Mouse (Mus musculus) stomach, embryonic 15.5 days (tissue): ENCODE measurements at regions not wholly inside any gene's neighbourhood (a gene's known extent, or its start where the extent isn't known, plus 50 kb on each side); places are given as distances from the start of the nearest gene placed in this dataset.

Experiments
- ATAC-seq: fragments of 200-750 bp; cut with Nextera tagmentation; 2 replicates; pipeline ENCODE4 v1.8.0; 2017; ENCODE audit warnings: low read depth, moderate number of reproducible peaks, moderate TSS enrichment; ENCODE audit not compliant: insufficient read depth, low FRiP score
- H3K27ac ChIP-seq: fragments of 300-500 bp; sonication (generic); 2 replicates; pipeline ENCODE4 v1.5.1; 2015; ENCODE audit warnings: mild to moderate bottlenecking, inconsistent platforms
- H3K27me3 ChIP-seq: fragments of 300-500 bp; sonication (generic); replicated peaks from 2 replicates; pipeline ENCODE4 v1.6.1; 2015; ENCODE audit warnings: inconsistent platforms
- H3K36me3 ChIP-seq: fragments of 300-500 bp; sonication (generic); 2 replicates; pipeline ENCODE4 v1.6.1; 2015; ENCODE audit warnings: inconsistent platforms
- H3K4me1 ChIP-seq: fragments of 300-500 bp; sonication (generic); 2 replicates; pipeline ENCODE4 v1.6.1; 2015; ENCODE audit warnings: inconsistent platforms
- H3K4me2 ChIP-seq: fragments of 300-500 bp; sonication (generic); 2 replicates; pipeline ENCODE4 v1.6.1; 2015; ENCODE audit warnings: mild to moderate bottlenecking, inconsistent platforms
- H3K4me3 ChIP-seq: fragments of 300-500 bp; sonication (generic); replicated peaks from 2 replicates; pipeline ENCODE4 v1.5.1; 2015; ENCODE audit warnings: inconsistent platforms
- H3K9ac ChIP-seq: fragments of 300-500 bp; sonication (generic); 2 replicates; pipeline ENCODE4 v1.6.1; 2015; ENCODE audit warnings: inconsistent platforms
- H3K9me3 ChIP-seq: fragments of 300-500 bp; sonication (generic); 2 replicates; pipeline ENCODE4 v1.6.1; 2016; ENCODE audit warnings: inconsistent platforms
- WGBS: fragments of 180-500 bp; shearing (Covaris S2); methylation state at CpG from one replicate; pipeline ENCODE4 v1.1.7; 2015; 5-methylcytosine and 5-hydroxymethylcytosine counted together

- no peak overlapping the region for H3K27ac ChIP-seq
- H3K27me3 ChIP-seq: no peaks in the 10 kb centered on the region
- no peak overlapping the region for H3K4me2 ChIP-seq
- H3K36me3 ChIP-seq: no peaks in the 10 kb centered on the region
- 41% methylated on average over 3 of the region's 3 CpGs for WGBS
- peaks cover 5% of the 10 kb centered on the region; the same call in 1 of the 2 replicates for H3K4me1 ChIP-seq
- no peak overlapping the region for H3K4me3 ChIP-seq
- H3K9me3 ChIP-seq: no peaks in the 10 kb centered on the region
- ATAC-seq: no peak
- H3K9ac ChIP-seq: no peak overlapping the region
Observed at GRCm38 (mm10) chr9:113413851-113414250, 294.2 kb downstream of the Pdcd6ip start.

- Histone ChIP-seq H3K4me2 (no peak overlapping the region), H3K9me3 (no peaks in the 10 kb centered on the region), H3K36me3 (no peaks in the 10 kb centered on the region), H3K9ac (no peak overlapping the region), H3K27ac (no peak overlapping the region), H3K4me3 (no peak overlapping the region), H3K4me1 (peaks cover 5% of the 10 kb centered on the region; the same call in 1 of the 2 replicates), H3K27me3 (no peaks in the 10 kb centered on the region)
- WGBS: 84% methylated on average over 4 of the region's 4 CpGs
- no peak for ATAC-seq
Observed at GRCm38 (mm10) chr9:113411638-113412037, 296.4 kb downstream of the Pdcd6ip start.

GRCm38 (mm10) chr9:113408521-113408920, 299.5 kb downstream of the Pdcd6ip start:
- no peak overlapping the region for H3K27ac ChIP-seq
- 78% methylated on average over 4 of the region's 4 CpGs for WGBS
- no peaks in the 10 kb centered on the region for H3K4me1 ChIP-seq
- no peak overlapping the region for H3K9ac ChIP-seq
- no peaks in the 10 kb centered on the region for H3K27me3 ChIP-seq
- H3K4me2 ChIP-seq: no peak overlapping the region
- H3K4me3 ChIP-seq: no peak overlapping the region
- no peaks in the 10 kb centered on the region for H3K9me3 ChIP-seq
- H3K36me3 ChIP-seq: no peaks in the 10 kb centered on the region
- no peak for ATAC-seq

GRCm38 (mm10) chr9:113394320-113394719, 313.7 kb downstream of the Pdcd6ip start:
- Histone ChIP-seq H3K27me3 (no peaks in the 10 kb centered on the region), H3K36me3 (no peaks in the 10 kb centered on the region), H3K27ac (no peak overlapping the region), H3K4me3 (no peak overlapping the region), H3K4me2 (no peak overlapping the region), H3K9me3 (no peaks in the 10 kb centered on the region), H3K9ac (no peak overlapping the region), H3K4me1 (no peaks in the 10 kb centered on the region)
- no peak for ATAC-seq
- WGBS: 83% methylated on average over 3 of the region's 3 CpGs

GRCm38 (mm10) chr9:113387356-113387755, 320.7 kb downstream of the Pdcd6ip start:
- H3K36me3 ChIP-seq: no peaks in the 10 kb centered on the region

GRCm38 (mm10) chr9:113381591-113382110, 326.4 kb downstream of the Pdcd6ip start:
- no peak overlapping the region for H3K27ac ChIP-seq
- no peaks in the 10 kb centered on the region for H3K36me3 ChIP-seq
- no peak for ATAC-seq
- no peak overlapping the region for H3K9ac ChIP-seq
- H3K4me2 ChIP-seq: no peak overlapping the region
- H3K4me3 ChIP-seq: no peak overlapping the region
- no peaks in the 10 kb centered on the region for H3K9me3 ChIP-seq
- H3K4me1 ChIP-seq: no peaks in the 10 kb centered on the region
- WGBS: 57% methylated on average over 13 of the region's 13 CpGs
- H3K27me3 ChIP-seq: no peaks in the 10 kb centered on the region

More at GRCm38 (mm10) chr9:113387356-113387755, 320.7 kb downstream of the Pdcd6ip start:
- H3K9ac ChIP-seq: no peak overlapping the region
- H3K4me2 ChIP-seq: no peak overlapping the region
- no peaks in the 10 kb centered on the region for H3K9me3 ChIP-seq
- WGBS: 62% methylated on average over 12 of the region's 12 CpGs
- H3K4me1 ChIP-seq: no peaks in the 10 kb centered on the region
- H3K4me3 ChIP-seq: no peak overlapping the region
- H3K27me3 ChIP-seq: no peaks in the 10 kb centered on the region
- ATAC-seq: no peak
- H3K27ac ChIP-seq: no peak overlapping the region

GRCm38 (mm10) chr9:113380408-113381129, 327.5 kb downstream of the Pdcd6ip start:
- WGBS: 60% methylated on average over 17 of the region's 17 CpGs
- no peak for ATAC-seq

GRCm38 (mm10) chr9:113378525-113378924, 329.5 kb downstream of the Pdcd6ip start:
- H3K9me3 ChIP-seq: no peaks in the 10 kb centered on the region
- ATAC-seq: no peak
- H3K36me3 ChIP-seq: no peaks in the 10 kb centered on the region
- H3K27ac ChIP-seq: no peak overlapping the region
- H3K27me3 ChIP-seq: no peaks in the 10 kb centered on the region
- no peak overlapping the region for H3K9ac ChIP-seq
- no peak overlapping the region for H3K4me3 ChIP-seq
- H3K4me1 ChIP-seq: no peaks in the 10 kb centered on the region
- no peak overlapping the region for H3K4me2 ChIP-seq
- 73% methylated on average over 2 of the region's 2 CpGs for WGBS

More at GRCm38 (mm10) chr9:113380408-113381129, 327.5 kb downstream of the Pdcd6ip start:
- H3K9ac ChIP-seq: no peak overlapping the region
- no peak overlapping the region for H3K4me2 ChIP-seq
- no peak overlapping the region for H3K27ac ChIP-seq
- H3K9me3 ChIP-seq: no peaks in the 10 kb centered on the region
- no peaks in the 10 kb centered on the region for H3K27me3 ChIP-seq
- H3K4me1 ChIP-seq: no peaks in the 10 kb centered on the region
- no peaks in the 10 kb centered on the region for H3K36me3 ChIP-seq
- no peak overlapping the region for H3K4me3 ChIP-seq

GRCm38 (mm10) chr9:113371718-113372306, 336.2 kb downstream of the Pdcd6ip start:
- no peak overlapping the region for H3K4me3 ChIP-seq
- no peak overlapping the region for H3K27ac ChIP-seq
- H3K4me1 ChIP-seq: no peaks in the 10 kb centered on the region
- H3K27me3 ChIP-seq: no peaks in the 10 kb centered on the region
- H3K4me2 ChIP-seq: no peak overlapping the region
- H3K9me3 ChIP-seq: no peaks in the 10 kb centered on the region
- H3K9ac ChIP-seq: no peak overlapping the region
- no peaks in the 10 kb centered on the region for H3K36me3 ChIP-seq
- no peak for ATAC-seq
- 78% methylated on average over 7 of the region's 7 CpGs for WGBS

GRCm38 (mm10) chr9:113347942-113348341, 360.1 kb downstream of the Pdcd6ip start:
- H3K9ac ChIP-seq: no peak overlapping the region
- H3K4me1 ChIP-seq: no peaks in the 10 kb centered on the region
- H3K36me3 ChIP-seq: no peaks in the 10 kb centered on the region
- no peak overlapping the region for H3K27ac ChIP-seq
- H3K4me3 ChIP-seq: no peak overlapping the region
- ATAC-seq: no peak
- no peaks in the 10 kb centered on the region for H3K9me3 ChIP-seq
- WGBS: 79% methylated on average over 5 of the region's 5 CpGs
- H3K4me2 ChIP-seq: no peak overlapping the region
- H3K27me3 ChIP-seq: no peaks in the 10 kb centered on the region

- Histone ChIP-seq H3K4me3 (no peak overlapping the region), H3K9ac (no peak overlapping the region), H3K4me2 (no peak overlapping the region), H3K27me3 (no peaks in the 10 kb centered on the region), H3K27ac (no peak overlapping the region), H3K36me3 (no peaks in the 10 kb centered on the region), H3K4me1 (no peaks in the 10 kb centered on the region), H3K9me3 (no peaks in the 10 kb centered on the region)
- no peak for ATAC-seq
- 76% methylated on average over 13 of the region's 13 CpGs for WGBS
Observed at GRCm38 (mm10) chr9:113346531-113346930, 361.5 kb downstream of the Pdcd6ip start.

- no peak overlapping the region for H3K9ac ChIP-seq
Observed at GRCm38 (mm10) chr9:113342131-113342530, 365.9 kb downstream of the Pdcd6ip start.

More at GRCm38 (mm10) chr9:113342131-113342530, 365.9 kb downstream of the Pdcd6ip start:
- Histone ChIP-seq H3K27ac (no peak overlapping the region), H3K9me3 (no peaks in the 10 kb centered on the region), H3K4me2 (no peak overlapping the region), H3K4me3 (no peak overlapping the region), H3K27me3 (no peaks in the 10 kb centered on the region), H3K36me3 (no peaks in the 10 kb centered on the region), H3K4me1 (no peaks in the 10 kb centered on the region)
- no peak for ATAC-seq
- WGBS: 68% methylated on average over 7 of the region's 7 CpGs
